Mouse (Mus musculus) lung, postnatal 4 days (tissue): ENCODE measurements around the gene Srsf4.

Source experiments
- DNase-seq, 2 experiments: peaks; one replicate each; pipeline ENCODE4 v3.0.0; 2021

The Srsf4 gene

DNA sequence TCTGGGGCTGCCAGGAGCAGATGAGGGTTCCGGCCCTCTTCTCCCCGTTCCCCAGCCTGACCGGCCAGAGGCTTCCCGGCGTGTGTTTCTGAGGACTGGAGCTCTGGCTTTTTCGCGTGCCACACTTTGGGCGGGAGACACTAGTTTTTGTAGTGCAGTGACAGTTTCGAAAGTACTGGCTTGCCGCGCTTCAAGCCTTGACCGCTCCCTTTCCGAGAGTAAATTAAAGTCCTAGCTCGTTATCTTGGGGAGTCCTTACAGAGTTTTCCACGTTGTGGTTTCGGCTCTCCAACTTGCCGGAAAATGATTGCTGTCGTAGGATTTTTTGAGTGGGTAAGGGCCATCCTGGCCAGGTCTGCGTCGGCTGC is 736 bp downstream of the Srsf4 start:
- DNase-seq: no peak

GRCm38 (mm10) chr4:131874567-131874966 is 1.1 kb downstream of the Srsf4 start:
- no peak for DNase-seq

DNA sequence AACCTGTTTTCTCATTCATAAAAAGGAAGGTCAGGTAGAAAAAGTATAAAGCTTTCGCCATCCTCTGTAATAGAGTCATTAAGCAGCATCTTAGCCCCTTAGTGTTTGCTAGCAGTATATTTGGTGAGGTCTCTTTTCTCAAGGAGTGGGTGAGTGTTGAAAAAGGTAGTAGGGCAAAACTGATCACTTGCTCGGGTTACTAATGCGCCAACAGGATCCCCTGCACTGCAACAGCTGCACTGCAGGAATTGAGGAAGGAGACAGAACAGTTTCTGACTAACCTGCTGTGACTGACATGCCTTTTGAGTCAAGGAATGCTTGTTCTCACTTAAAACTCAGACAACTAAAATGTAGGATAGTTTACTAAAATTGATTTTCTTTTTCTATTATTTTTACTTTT is 1.8 kb downstream of the Srsf4 start:
- DNase-seq: no peak

DNA sequence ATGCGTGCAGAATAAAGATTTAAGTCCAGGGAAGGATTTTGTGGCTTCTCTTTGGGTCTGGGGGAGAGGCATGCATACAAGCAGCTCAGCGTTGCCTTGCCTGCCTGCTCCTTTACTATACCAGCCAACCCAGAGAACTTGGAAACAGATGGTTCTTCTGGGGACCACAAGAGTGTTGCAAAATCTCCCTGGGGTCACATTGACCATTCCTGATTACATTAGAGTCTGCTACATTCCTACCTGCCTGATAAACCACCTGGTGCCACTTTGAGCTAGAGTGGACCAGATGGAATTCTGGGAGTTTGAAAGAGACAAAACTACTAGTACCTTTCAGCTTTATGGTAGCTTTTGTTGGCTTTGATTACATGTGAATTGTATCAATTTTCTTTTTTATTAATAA is 3.4 kb downstream of the Srsf4 start:
- no peak for DNase-seq

- no peak for DNase-seq
Measured at GRCm38 (mm10) chr4:131879692-131880091, 6.3 kb downstream of the Srsf4 start.

DNA sequence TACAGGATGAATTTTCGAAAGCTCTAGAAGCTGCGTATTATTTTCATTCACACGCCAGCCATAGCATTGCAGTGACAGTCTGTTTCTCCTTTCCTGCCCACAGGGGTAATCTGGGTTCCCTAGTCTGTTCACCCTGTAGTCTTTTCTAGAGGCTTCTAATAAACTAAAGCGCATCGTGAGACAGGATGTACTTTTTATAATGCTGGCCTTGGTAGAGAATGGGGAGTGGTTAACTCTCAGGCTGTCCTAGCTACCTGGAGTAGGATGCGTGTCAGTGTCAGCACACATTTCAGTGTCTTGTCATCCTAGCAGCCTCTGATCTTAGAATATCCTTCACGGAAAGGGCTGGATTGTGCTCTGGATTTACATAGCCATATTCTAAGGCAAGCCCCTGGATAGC is 7.9 kb downstream of the Srsf4 start:
- no peak for DNase-seq

DNA sequence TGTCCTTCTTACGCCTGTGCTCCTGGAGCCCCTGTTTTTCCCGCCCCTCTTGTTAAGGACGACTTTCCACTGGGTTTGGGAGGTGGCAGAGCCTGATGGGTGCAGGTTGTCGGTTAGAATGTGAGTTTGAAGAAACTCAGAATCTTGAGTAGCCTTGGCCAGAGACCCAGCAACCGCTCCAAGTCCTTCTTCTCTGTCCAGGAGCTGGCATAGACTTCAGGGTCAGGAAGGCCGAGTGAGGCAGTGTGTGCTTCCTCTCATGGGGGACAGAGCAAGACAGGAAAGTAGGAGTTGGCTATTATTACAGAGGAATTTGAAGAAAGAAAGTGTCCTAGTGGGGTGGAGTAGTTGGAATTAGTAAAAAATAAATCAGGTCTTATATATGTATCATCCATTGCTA is 10.2 kb downstream of the Srsf4 start:
- DNase-seq: no peak

DNA sequence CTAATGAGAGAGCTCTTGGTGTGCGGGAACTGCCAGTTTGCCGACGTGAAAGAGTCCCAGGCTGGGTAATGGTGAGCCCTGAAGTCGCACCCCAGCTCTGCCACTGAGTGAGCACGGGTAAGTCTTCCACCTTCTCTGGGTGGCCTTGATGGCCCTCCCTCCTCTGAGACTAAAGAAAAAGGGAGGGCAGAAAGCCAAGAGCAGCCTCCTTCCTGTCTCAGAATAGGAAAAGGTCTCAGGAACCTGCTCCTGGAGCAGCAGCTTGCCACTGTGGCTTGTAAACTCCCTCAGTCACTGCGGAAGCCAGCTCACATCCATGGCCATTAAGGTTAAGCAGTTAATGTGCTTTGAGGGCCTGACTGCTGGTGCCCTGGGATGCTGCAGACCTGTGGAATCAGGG is 12.0 kb downstream of the Srsf4 start:
- DNase-seq: no peak

- no peak for DNase-seq
Measured at GRCm38 (mm10) chr4:131888564-131888963, 15.1 kb downstream of the Srsf4 start.

DNA sequence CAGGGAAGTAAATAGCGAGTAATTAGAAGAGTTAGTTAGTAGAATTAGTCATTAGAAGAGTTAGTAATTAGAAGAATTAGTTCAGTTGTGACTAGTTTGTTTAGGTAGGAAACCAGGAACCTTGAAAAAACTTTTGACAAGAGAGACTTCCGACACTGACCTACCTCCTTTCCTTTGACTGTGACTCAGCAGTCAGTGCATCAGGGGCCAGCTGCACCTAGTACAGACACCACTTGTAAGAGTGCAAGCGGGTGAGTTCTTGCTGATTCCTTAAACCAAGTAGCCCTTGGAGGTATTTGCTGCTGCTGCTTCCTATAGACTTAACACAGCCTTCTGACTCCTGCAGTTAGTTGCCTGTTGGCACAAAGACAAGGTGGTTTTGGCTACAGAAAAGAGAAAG is 17.3 kb downstream of the Srsf4 start:
- DNase-seq: no peak

DNA sequence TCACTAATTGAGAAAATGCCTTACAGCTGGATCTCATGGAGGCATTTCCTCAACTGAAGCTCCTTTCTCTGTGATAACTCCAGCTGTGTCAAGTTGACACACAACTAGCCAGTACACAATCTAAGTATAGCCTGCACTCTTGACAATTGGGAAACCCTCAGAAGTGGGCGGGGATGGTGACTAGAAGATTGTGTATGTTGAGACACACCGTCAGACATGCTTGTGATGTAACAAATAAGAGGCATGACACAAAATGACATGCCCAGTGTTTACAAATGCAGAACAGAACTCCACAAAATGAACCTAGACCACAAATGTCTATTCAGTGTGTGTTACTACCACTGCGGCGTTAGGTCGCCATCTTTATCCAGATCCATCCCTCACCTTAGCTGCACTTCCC is 23.7 kb downstream of the Srsf4 start:
- DNase-seq: no peak

DNA sequence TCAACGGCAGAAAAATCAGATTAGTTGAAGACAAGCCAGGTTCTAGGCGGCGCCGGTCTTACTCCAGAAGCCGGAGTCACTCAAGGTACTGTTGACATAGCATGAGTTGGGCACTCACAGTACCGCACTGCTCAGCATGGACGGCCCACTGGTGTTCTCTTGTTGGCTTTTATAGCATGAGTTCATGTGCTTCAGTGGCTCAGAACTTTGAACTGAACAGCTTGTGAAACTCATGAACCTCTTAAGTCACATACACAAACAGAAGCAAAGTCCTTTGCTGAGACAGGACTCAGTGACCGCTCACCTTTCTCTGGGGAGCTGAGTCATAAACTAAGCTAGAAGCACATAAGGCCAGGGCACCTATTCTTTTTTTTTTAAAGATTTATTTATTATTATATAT is 24.4 kb downstream of the Srsf4 start:
- peak in 1 of 2 experiments; percentile 74 for DNase-seq

DNA sequence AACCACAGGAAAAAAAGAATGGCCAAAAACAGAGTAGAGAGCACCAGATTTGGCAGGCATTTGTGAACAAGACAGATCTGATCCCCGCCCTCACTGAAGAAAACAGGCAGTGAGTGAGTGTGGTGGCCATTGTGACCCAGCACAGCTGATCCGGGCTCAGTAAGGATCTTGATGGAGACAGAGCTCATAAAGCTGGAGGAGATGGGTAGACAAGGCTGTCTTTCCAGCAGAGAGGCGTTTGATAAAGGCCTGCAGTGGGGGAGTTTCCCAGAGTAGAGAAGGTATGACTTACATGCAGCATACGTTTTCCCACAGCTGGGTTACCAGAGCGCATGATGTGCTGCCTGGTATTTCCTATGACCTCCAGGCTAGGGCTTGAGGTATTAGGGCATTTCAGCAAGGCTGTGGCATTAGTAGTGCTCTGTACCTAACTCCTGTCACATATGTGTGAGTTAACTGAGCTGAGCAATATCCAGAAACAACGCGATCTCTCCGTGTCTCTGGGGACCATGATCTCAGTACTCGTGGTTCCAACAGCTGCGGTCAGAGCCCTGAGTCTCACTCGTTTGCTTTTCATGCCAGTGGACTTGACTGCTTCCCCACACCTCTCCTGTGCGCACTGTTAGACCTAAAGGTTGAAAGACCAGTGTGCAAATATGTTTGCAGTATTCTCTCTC is 25.2 kb downstream of the Srsf4 start:
- DNase-seq: no peak

- DNase-seq: no peak
Measured at GRCm38 (mm10) chr4:131899180-131899554, 25.8 kb downstream of the Srsf4 start.

GRCm38 (mm10) chr4:131901090-131901489 is 27.7 kb downstream of the Srsf4 start:
- no peak for DNase-seq

DNA sequence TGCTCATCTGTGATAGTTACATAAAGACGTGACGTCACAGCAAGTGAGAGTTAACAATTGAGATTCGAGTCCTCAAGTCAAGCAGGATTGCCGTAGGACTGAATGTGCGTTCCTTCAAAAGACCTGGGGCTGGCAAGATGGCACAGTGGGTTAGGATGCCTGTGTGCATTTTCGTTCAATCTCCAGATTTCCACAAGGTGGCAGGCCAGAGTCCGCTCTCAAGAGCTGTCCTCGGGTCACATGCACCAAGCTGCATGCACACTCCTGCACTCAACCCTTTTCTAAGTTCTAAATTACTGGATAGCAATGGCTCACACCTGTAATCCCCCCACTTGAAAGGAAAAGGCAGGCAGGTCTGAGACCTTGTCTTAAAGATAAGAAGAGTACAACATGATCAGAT is 31.1 kb downstream of the Srsf4 start:
- DNase-seq: peak; percentile 46 to 67

DNA sequence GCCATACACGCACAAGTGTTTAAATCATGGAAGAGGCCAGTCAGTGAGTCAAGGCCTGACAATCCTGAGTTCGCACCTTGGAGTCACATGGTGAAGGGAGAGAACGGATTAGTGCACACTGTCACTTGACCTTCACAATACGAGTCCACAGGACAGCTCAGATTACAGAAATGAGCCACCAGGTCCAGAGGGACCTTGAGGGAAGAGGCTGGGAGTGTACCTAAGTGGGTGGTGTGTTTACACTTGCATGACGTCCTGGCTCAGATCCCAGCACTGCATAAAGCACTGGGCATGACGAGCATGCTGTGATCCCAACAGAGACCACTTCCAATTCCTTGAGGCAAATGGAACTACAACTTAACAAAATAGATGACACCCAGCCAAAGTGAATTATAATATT is 33.0 kb downstream of the Srsf4 start:
- peak in 1 of 2 experiments; percentile 49 for DNase-seq

- DNase-seq: no peak
Measured at GRCm38 (mm10) chr4:131907912-131908311, 34.5 kb downstream of the Srsf4 start.

DNA sequence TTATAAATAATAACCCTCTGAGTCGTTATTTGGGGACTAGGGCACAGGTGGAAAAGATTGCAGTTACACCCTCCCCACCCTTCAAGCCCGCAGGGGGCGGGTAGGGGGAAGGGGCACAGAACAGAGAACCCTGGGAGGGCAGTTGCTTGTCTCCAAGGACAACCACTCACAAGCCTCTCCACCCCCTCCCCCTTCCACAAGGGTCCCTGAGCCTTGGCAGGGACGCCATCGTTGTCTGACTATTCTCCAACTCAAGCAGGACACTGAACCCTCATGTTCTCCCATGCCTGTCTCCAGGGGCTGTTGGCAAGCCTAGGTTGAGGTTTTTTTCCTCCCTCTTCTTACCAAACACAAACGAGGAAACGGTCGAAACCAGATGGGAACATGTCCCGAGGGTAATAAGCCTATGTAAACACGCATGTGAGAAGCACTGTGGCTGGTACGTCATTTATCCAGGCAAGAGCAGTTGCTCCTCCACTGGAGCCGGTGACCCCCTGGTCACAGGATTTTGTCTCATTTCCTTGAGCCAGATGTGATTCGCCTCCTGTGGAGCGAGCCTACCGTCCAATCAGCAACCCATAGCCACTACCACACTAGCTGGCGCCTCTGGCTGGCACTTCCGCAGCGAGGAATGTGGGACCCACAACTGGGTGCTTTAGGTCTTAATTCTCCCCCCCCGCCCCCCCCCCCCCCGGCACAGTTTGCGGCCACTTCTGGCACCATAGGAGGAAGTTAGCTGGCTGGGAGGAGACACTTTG is 37.0 kb downstream of the Srsf4 start:
- DNase-seq: peak; percentile 46 to 64

DNA sequence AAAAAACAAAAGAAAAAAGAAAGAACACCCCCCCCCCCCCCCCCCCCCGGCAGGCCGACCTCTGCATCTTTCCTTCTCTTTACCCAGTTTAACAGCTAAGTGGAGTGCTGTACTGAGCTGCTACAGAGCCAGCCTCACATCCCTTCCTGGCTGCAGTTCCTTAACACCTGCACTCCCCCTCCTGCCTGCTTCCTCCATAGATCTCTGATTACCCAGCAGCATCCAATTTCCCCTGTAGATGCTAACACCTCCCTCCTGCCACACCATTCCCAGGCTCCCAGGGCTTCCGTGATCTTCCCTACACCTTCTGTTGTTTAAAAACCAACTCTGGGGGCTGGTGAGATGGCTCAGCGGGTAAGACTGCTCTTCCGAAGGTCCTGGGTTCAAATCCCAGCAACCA is 38.1 kb downstream of the Srsf4 start:
- no peak for DNase-seq

DNA sequence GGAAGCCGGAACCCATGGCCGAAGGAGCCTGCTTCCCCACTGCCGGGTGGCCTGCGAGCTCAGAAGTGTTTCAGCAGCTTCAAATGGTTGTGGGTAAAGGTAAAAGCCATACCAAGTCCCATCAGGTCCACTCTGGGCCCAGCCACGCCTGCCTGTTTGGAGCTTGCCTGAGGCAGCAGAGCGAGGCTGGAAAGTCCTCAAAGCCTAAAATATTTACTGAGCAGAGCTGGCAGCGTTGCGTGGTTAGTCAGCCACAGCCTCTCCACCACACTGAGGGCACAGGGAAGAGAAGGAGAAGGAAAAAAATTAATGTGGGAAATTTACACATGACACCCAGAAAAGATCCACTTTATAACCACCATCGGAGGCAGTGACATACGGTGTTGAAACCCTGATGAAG is 40.1 kb downstream of the Srsf4 start:
- DNase-seq: peak; percentile 39 to 51

GRCm38 (mm10) chr4:131914046-131914643 is 40.7 kb downstream of the Srsf4 start:
- no peak for DNase-seq

DNA sequence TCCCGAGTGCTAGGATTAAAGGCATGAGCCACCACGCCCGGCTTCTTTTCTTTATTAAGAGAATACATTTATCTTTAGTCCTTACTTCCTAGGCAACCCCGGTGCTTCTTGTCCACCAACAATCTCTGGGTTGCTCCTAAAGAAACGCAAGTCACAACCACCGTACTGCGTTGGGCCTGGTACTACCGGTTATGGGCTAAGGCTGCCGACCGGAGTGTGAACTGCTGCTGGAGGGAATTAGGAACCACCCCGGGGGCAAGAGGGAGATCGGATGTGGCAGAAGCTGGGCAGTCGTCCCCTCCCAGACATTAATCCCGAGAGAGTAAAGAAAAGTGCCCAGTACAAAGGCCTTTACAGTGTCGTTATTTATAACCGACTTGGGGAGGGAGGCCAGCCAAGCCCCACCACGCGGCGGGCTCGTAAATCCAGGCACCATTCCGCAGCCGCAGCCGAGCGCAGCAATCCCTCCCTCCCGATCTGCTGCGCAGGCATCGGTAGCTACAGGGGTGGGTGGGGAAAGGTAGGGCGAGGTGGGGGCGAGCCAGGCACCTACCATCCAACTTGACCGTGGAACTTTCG is 41.6 kb downstream of the Srsf4 start:
- no peak for DNase-seq

DNA sequence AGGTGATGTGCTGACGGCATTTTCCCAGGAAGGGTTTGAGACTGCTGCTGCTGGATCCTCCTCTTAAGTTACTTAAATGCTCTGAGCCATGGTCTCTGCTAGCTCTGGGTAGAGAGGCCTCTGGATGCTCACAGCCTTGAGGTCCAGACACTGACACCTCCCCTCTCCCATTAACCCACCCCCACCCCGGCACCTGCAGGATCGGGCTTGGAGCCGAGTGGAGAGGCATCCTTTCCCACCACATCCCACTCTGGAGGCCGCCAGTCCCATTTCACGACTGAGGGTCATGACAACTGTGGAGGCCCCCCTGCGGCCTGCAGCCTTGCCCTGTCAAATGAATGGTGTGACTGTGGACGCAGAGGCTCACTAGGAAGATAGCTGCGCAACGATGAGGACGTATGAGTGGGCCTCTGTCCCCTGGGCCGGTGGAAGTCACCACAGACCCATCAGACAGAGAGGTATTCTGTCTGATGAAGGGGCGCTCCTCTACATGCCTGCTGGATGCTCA is 42.5 kb downstream of the Srsf4 start:
- DNase-seq: no peak
